Mouse (Mus musculus): ENCODE results near the gene Gm17324. TPM values are rescaled to one million over a fixed set of nuclear protein-coding genes. Genes with fewer than 3 reads are reported as not detected.
"Not testable (repeated sequence)": the region's sequence is repeated elsewhere in the genome, so short reads cannot be mapped to it uniquely, and the experiment has no call there.

Gene Gm17324
- 1.9 and 2.9 TPM in 2 replicates for polyA plus RNA-seq (2015; fragmentation: Nextera tagmentation; extraction: Ambion mirVana)

GRCm38 (mm10) chr9:78447973-78448873, at the start of gene Gm17324, which contains the start of gene Mto1:
Gene Gm17324 (minus strand): TSS chr9:78448786.
Gene Mto1 (plus strand): TSS chr9:78448208.
- under 1% methylated on average over 96 of the region's 96 CpGs for WGBS
- peak within 1 kb of the TSS; percentile 57 for H3K4me2 ChIP-seq
- H3K9ac ChIP-seq: peak within 1 kb of the TSS; percentile 83
- H3K27ac ChIP-seq (replicated peaks): peak within 1 kb of the TSS; percentile 92
- peak within 1 kb of the TSS; percentile 82 for H3K4me3 ChIP-seq
- H3K9me3 ChIP-seq: no peaks in the 10 kb centered on the region
- ATAC-seq (ENCODE audit: low FRiP score, low read depth): peak; percentile 95
- peaks cover 10% of the 10 kb centered on the region for H3K4me1 ChIP-seq (replicated peaks)
- H3K36me3 ChIP-seq: peaks cover 12% of the 10 kb centered on the region
- H3K27me3 ChIP-seq: peaks cover 28% of the 10 kb centered on the region

GRCm38 (mm10) chr9:78493171-78493570, 44.6 kb upstream of the Gm17324 start:
- no peak for ATAC-seq (ENCODE audit: low FRiP score, low read depth)
- Histone ChIP-seq H3K9me3 (no peaks in the 10 kb centered on the region), H3K27ac (replicated peaks) (no peak overlapping the region), H3K9ac (no peak overlapping the region), H3K4me2 (no peak overlapping the region), H3K27me3 (no peaks in the 10 kb centered on the region), H3K36me3 (no peaks in the 10 kb centered on the region), H3K4me1 (replicated peaks) (peaks cover 9% of the 10 kb centered on the region), H3K4me3 (no peak overlapping the region)
- WGBS: 86% methylated on average over 7 of the region's 7 CpGs

- Histone ChIP-seq H3K9ac (no peak overlapping the region), H3K27ac (replicated peaks) (no peak overlapping the region), H3K4me3 (no peak overlapping the region), H3K4me2 (no peak overlapping the region), H3K36me3 (no peaks in the 10 kb centered on the region), H3K4me1 (replicated peaks) (peaks cover 9% of the 10 kb centered on the region), H3K9me3 (no peaks in the 10 kb centered on the region), H3K27me3 (no peaks in the 10 kb centered on the region)
- ATAC-seq (ENCODE audit: low FRiP score, low read depth): no peak
- 91% methylated on average over 3 of the region's 3 CpGs for WGBS
Observed at GRCm38 (mm10) chr9:78492254-78492653, 43.7 kb upstream of the Gm17324 start.

GRCm38 (mm10) chr9:78491169-78491568, 42.6 kb upstream of the Gm17324 start:
- no peak overlapping the region for H3K9ac ChIP-seq
- ATAC-seq (ENCODE audit: low FRiP score, low read depth): no peak
- 89% methylated on average over 3 of the region's 3 CpGs for WGBS

GRCm38 (mm10) chr9:78488890-78489420, 40.4 kb upstream of the Gm17324 start, which contains the start of gene Eef1a1:
Gene Eef1a1 (minus strand): TSS chr9:78489151.
- H3K27me3 ChIP-seq: no peaks in the 10 kb centered on the region
- peak within 1 kb of the TSS; percentile 62; the same call in 1 of the 2 replicates for H3K27ac ChIP-seq (replicated peaks)
- ATAC-seq (ENCODE audit: low FRiP score, low read depth): peak; percentile 68; the same call in 1 of the 2 replicates
- H3K4me3 ChIP-seq: peak within 1 kb of the TSS; percentile 41
- peak within 1 kb of the TSS; percentile 40 for H3K9ac ChIP-seq
- H3K9me3 ChIP-seq: no peaks in the 10 kb centered on the region
- WGBS: under 1% methylated on average over 19 of the region's 20 CpGs
- H3K4me1 ChIP-seq (replicated peaks): peaks cover 9% of the 10 kb centered on the region
- peak within 1 kb of the TSS; percentile 75 for H3K4me2 ChIP-seq
- no peaks in the 10 kb centered on the region for H3K36me3 ChIP-seq

More at GRCm38 (mm10) chr9:78491169-78491568, 42.6 kb upstream of the Gm17324 start:
- peaks cover 9% of the 10 kb centered on the region for H3K4me1 ChIP-seq (replicated peaks)
- no peaks in the 10 kb centered on the region for H3K36me3 ChIP-seq
- no peak overlapping the region for H3K4me2 ChIP-seq
- no peak overlapping the region for H3K27ac ChIP-seq (replicated peaks)
- no peak overlapping the region for H3K4me3 ChIP-seq
- no peaks in the 10 kb centered on the region for H3K27me3 ChIP-seq
- no peaks in the 10 kb centered on the region for H3K9me3 ChIP-seq

- not testable (repeated sequence) for H3K36me3 ChIP-seq; H3K9me3 ChIP-seq; H3K27me3 ChIP-seq; H3K4me1 ChIP-seq (replicated peaks); H3K27ac ChIP-seq (replicated peaks); ATAC-seq (ENCODE audit: low FRiP score, low read depth); H3K4me3 ChIP-seq; H3K4me2 ChIP-seq; H3K9ac ChIP-seq
- 96% methylated on average over 5 of the region's 5 CpGs for WGBS
Observed at GRCm38 (mm10) chr9:78488021-78488420, 39.4 kb upstream of the Gm17324 start.

- Histone ChIP-seq H3K9me3 (no peaks in the 10 kb centered on the region), H3K4me3 (no peak overlapping the region), H3K4me1 (replicated peaks) (peaks cover 19% of the 10 kb centered on the region), H3K27ac (replicated peaks) (no peak overlapping the region), H3K36me3 (no peaks in the 10 kb centered on the region; the same call in 1 of the 2 replicates), H3K27me3 (no peaks in the 10 kb centered on the region), H3K4me2 (no peak overlapping the region), H3K9ac (no peak overlapping the region)
- 89% methylated on average over 3 of the region's 3 CpGs for WGBS
- no peak for ATAC-seq (ENCODE audit: low FRiP score, low read depth)
Observed at GRCm38 (mm10) chr9:78484660-78485059, 36.1 kb upstream of the Gm17324 start.

GRCm38 (mm10) chr9:78482386-78482785, 33.8 kb upstream of the Gm17324 start:
- 4% methylated on average over 3 of the region's 3 CpGs for WGBS
- Histone ChIP-seq H3K9ac (peak overlapping the region; percentile 59), H3K4me2 (peak overlapping the region; percentile 54), H3K27me3 (no peaks in the 10 kb centered on the region), H3K36me3 (peaks cover 18% of the 10 kb centered on the region), H3K4me1 (replicated peaks) (peaks cover 31% of the 10 kb centered on the region), H3K4me3 (peak overlapping the region; percentile 88), H3K27ac (replicated peaks) (peak overlapping the region; percentile 96), H3K9me3 (no peaks in the 10 kb centered on the region)
- no peak for ATAC-seq (ENCODE audit: low FRiP score, low read depth)

GRCm38 (mm10) chr9:78481423-78482331, 33.1 kb upstream of the Gm17324 start:
- Histone ChIP-seq H3K36me3 (peaks cover 25% of the 10 kb centered on the region), H3K27me3 (no peaks in the 10 kb centered on the region), H3K4me1 (replicated peaks) (peaks cover 37% of the 10 kb centered on the region), H3K9me3 (no peaks in the 10 kb centered on the region), H3K4me2 (peak overlapping the region; percentile 80), H3K9ac (peak overlapping the region; percentile 100), H3K27ac (replicated peaks) (peak overlapping the region; percentile 96), H3K4me3 (peak overlapping the region; percentile 88)
- peak; percentile 99 for ATAC-seq (ENCODE audit: low FRiP score, low read depth)
- 2% methylated on average over 76 of the region's 77 CpGs for WGBS

GRCm38 (mm10) chr9:78480706-78481358, 32.2 kb upstream of the Gm17324 start:
- ATAC-seq (ENCODE audit: low FRiP score, low read depth): peak; percentile 25
- Histone ChIP-seq H3K27ac (replicated peaks) (peak overlapping the region; percentile 96), H3K4me2 (peak overlapping the region; percentile 80), H3K4me1 (replicated peaks) (peaks cover 39% of the 10 kb centered on the region), H3K4me3 (peak overlapping the region; percentile 88), H3K9ac (peak overlapping the region; percentile 100), H3K36me3 (peaks cover 33% of the 10 kb centered on the region), H3K9me3 (no peaks in the 10 kb centered on the region), H3K27me3 (no peaks in the 10 kb centered on the region)
- under 1% methylated on average over 46 of the region's 46 CpGs for WGBS

- not testable (repeated sequence) for H3K9me3 ChIP-seq
Observed at GRCm38 (mm10) chr9:78480227-78480626, 31.6 kb upstream of the Gm17324 start.

More at GRCm38 (mm10) chr9:78480227-78480626, 31.6 kb upstream of the Gm17324 start:
- peak overlapping the region; percentile 100 for H3K9ac ChIP-seq
- H3K27ac ChIP-seq (replicated peaks): peak overlapping the region; percentile 96
- H3K36me3 ChIP-seq: peaks cover 34% of the 10 kb centered on the region
- peaks cover 39% of the 10 kb centered on the region for H3K4me1 ChIP-seq (replicated peaks)
- not testable (repeated sequence) for H3K27me3 ChIP-seq; ATAC-seq (ENCODE audit: low FRiP score, low read depth)
- H3K4me2 ChIP-seq: peak overlapping the region; percentile 80
- 1% methylated on average over 13 of the region's 13 CpGs for WGBS
- H3K4me3 ChIP-seq: peak overlapping the region; percentile 88
